Mouse (Mus musculus) liver, embryonic 14.5 days (tissue): ENCODE results near the gene Mpped2.

Experiments
- CTCF ChIP-seq: IDR thresholded peaks from 2 replicates; pipeline ENCODE4 v1.5.1; 2016; ENCODE audit warnings: antibody characterized with exemption, low read depth, control low read depth
- EP300 ChIP-seq: IDR thresholded peaks from 2 replicates; pipeline ENCODE4 v1.6.1; 2016; ENCODE audit warnings: antibody characterized with exemption, low read depth

GRCm38 (mm10) chr2:106715674-106716364 is 22.8 kb downstream of the Mpped2 start:
- TF ChIP-seq CTCF (no peak), EP300 (no peak)
